Mouse (Mus musculus) frontal cortex, postnatal 14 days (tissue): ENCODE results near the gene Msrb1.
A peak's percentile ranks its signal among the peaks of the same experiment; 100 is the strongest.
"Not testable (repeated sequence)": the region's sequence is repeated elsewhere in the genome, so short reads cannot be mapped to it uniquely, and the experiment has no call there.

Source experiments
- DNase-seq, 2 experiments: peaks; one replicate each; pipeline ENCODE4 v3.0.0; 2022; ENCODE audit warnings: low spot score in 2 of 2

The Msrb1 gene

DNA sequence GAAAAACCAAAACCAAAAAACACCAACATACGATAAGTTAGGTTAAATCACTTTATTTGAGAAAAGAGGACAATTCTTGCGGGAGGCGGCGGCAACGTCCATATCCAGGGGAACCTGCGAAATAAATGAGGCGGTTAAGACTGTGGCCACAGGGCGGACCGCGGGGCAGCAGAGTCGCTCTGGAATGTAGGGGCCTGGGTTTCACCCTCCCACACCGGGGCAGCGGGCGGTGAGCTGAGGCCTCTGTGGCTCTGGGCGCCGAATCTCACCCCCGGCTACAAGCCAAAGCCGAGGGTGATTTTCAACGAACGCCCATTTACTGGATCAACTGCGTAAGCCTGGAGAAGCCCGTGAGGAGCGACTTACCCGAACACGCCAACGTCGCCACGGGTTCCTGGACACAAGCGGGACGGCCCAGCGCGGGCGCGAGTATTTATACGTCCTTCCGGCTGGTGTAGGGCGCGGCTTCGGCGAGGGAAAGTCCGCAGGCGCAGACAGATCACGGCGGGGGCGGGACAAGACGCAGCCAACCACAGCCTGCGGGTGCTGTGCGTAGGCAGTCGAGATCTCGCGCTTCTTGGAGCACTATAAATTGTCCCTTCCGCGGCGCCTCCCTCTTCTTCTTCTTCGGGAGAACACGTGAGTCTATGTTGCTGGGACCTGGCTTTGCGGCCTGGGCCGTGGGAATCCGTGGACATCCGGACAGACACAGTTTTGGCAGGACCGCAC lies 16.8 kb upstream of the Msrb1 start:
- DNase-seq = peak; percentile 97 to 99

DNA sequence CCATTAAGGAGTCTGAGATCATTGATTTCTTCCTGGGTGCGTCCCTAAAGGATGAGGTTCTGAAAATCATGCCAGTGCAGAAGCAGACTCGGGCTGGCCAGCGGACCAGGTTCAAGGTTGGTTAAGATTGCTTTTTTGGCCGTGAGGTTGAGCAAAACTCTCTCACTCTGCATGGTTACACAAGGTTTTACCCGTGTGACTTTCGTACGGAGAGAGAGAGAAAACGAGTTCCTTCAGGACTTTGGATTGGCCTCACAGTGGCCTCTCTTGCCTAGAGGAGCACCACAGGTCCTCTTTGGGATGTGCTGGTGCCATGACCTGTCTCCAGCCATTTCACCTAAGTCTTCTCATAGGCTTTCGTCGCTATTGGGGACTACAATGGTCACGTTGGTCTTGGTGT lies 15.8 kb upstream of the Msrb1 start:
- not testable (repeated sequence) for DNase-seq

DNA sequence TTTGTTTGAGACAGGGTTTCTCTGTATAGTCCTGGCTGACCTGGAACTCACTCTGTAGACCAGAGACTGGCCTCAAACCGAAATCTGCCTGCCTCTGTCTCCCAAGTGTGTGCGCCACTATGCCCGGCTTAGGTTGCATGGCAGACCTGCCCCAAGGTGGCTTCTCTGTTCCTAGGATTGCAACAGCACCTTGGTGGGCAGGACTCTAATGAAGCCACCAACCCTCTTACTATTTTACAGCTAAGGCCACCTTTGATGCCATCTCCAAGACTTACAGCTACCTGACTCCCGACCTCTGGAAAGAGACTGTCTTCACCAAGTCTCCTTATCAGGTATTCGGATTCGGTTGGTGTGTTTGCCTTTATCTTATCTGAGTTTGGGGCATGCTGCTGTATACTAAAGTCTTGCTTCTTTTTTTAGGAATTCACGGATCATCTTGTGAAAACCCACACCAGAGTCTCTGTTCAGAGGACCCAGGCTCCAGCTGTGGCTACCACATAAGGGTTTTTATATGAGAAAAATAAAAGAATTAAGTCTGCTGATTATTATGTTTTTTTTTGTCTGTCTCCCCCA lies 15.0 kb upstream of the Msrb1 start:
- DNase-seq = not testable (repeated sequence)

DNA sequence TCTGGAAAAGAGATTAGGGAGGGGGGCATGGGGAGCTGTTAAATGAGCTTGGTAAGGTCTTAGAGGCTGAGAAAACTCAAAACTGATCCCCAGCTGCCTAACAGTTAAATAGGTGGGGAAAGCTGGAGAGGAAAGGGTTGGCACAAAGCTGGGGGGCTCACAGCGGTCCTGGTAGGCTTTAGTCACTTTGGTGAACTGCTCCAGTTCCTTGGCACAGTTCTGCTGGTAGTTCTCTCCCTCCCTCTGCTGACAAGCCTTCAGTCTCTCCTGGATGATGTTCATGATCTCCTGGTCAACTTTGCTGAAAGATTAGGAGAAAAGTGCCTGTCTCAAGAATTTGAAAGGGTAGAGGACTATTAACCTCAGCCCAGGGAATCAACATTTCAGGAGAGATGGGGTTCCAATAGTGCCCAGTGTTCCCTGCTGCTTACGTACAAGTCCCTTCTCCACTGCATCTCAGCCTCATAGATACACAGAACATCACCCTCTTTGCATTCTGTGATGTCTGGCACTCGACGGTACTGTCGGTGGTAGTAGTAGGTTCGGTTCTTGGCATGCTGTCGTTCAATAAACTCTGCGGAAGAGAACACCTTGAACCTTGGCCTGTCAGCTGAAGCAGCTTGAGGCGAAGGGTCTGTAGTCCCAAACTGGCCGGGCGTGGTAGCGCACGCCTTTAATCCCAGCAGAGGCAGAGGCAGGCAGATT lies 14.1 kb upstream of the Msrb1 start:
- DNase-seq = no peak

DNA sequence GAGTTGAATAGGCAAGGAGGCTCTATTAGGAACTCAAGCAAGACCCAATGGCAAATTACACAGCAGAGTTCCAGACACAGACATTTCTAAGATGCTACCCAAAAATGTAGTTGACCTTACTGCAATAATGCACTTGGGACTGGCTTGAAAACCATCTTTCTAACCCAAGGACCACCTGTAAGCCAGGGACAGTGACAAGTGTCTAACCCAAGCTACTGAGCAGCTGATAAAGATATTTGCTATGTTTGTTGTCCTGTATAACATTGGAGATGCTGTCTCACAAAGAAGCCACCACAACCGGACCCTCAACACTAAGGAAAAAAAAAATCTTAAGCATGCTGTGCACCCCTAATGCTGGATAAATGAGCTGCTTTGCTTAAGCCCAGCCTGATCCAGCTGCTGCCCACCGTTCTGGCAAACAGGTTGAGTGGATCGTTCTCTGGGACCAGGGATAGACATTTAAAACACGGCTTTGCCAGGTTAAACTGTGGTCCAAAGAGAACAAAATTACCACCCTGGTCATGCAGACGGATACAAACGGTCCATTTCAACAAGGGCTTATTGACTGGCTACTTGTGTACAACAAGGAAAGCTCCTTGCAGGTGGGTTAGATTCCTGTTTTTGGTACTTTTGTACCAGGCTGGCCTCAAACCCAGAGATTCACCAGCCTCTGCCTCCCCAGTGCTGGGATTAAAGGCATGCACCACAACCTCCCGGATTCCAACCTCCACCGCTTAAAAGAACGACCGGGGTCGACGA lies 13.1 kb upstream of the Msrb1 start:
- no peak for DNase-seq

DNA sequence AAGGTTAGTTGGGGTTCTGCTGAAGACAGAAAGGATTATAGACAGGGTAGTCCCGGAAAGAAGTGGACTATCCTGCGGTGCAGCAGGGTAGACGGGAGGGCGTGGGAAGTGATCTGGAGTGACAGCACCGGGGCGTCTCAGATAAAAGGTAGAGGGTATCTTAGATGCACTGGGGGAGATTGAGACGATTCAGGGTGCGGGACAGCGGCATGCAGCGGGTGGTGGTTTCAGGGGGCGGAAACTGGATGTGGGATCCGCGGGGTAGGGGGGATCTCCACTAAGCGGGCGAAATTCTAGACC lies 12.6 kb upstream of the Msrb1 start:
- DNase-seq = peak in 1 of 2 experiments; percentile 26

DNA sequence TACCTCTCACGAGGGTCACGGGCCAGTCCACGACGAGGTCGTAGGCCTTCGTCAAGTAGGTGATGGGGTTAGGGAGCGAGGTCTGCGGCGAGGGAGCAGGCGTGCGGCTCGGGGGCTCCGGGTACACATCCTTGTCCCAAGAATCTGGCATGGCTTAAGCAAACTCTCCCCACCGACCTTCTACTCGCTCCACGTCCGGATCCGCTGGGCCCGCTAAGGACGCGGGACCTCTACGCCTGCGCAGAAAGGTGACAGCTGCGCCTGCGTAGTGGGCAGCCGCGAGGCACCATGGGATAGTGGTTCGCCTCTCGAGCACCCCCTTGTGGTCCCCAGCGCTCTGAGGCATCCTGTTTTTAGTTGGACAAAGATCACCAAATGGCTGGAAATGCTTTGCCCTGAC lies 12.3 kb upstream of the Msrb1 start, which contains the start of gene Ndufb10:
TSS of gene Ndufb10 (minus strand) at position 295 of the 400 bp plus-strand sequence.
- DNase-seq = peak; percentile 87 to 94

DNA sequence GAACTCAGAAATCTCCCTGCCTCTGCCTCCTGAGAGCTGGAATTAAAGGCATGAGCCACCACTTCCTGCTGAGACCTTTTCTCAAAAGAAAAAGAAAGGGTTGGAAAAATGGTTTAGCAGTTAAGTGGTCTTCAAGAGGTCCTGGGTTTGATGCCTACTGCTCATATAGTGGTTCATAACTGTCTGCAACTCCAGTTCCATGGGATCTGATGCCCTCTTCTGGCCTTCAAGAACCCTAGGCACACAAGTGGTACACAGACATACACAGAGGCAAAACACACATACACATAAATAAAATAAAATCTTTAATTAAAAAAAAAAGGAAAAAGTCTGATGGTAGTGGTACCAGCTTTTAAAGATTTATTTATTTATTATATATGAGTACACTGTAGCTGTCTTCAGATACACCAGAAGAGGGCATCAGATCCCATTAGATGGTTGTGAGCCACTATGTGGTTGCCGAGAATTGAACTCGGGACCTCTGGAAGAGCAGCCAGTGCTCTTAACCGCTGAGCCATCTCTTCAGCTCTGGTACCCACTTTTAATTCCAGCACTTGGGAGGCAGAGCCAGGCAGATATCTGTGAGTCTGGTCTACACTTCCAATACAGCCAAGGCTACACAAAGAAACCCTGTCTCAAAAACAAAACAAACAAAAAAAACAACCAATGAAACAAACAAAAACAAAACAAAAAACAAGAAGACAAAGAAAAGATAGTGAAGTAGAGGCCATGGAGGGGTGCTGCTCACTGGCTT lies 10.6 kb upstream of the Msrb1 start:
- no peak for DNase-seq

DNA sequence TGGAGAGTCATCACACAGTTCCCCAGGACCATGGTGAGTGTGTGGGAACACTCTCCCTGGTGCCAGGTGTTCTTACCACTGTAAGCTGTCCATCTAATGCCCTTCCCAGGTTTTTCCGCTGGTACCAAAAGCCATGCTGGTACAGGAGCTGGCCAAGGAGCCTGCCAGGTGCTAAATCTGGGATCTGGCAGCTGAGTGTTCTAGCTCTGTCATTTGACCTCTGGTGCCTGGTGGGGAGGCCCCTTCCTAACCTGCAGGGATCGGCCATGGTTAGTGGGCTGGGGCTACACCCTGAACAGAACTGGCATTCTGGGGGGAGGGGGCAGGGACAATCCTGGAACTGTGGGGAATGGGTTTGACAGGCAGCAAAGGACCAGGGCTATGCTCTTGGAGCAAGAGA lies 8.8 kb upstream of the Msrb1 start, which contains the start of gene Rpl3l:
TSS of gene Rpl3l (plus strand) at position 203 of the 400 bp plus-strand sequence.
- no peak for DNase-seq

DNA sequence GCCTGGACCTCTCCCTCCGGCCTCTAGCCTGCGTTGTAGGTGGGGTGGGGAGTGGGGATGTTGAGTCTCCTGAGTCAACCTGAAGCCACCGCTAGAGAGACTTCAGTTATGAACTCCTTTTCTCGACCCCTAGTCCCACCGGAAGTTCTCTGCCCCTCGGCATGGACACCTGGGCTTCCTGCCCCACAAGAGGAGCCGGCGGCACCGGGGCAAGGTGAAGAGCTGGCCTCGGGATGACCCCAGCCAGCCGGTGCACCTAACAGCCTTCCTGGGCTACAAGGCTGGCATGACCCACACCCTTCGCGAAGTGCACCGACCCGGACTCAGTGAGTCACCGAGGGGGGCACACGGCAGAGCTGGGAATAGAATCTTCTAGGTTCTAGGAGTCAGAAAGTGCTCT lies 8.3 kb upstream of the Msrb1 start:
- DNase-seq = no peak

DNA sequence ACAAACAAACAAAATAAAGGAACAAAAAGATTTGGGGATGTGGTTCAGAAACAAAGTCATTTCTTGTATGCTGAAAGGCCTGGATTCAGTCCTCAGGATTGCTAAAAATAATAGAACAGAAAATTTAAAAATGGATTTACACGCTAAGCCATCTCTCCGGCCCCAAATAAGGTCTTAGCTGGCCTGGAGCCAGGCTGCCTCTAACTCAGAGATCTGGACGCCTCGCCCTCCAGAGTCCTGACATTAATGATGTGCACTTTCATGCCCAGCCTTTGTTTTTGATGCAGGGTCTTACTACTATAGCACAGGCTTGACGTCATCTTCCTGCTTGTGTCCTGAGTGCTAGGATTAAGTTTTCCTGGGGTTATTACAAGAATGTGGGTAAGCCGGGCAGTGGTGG lies 7.4 kb upstream of the Msrb1 start:
- DNase-seq = no peak

DNA sequence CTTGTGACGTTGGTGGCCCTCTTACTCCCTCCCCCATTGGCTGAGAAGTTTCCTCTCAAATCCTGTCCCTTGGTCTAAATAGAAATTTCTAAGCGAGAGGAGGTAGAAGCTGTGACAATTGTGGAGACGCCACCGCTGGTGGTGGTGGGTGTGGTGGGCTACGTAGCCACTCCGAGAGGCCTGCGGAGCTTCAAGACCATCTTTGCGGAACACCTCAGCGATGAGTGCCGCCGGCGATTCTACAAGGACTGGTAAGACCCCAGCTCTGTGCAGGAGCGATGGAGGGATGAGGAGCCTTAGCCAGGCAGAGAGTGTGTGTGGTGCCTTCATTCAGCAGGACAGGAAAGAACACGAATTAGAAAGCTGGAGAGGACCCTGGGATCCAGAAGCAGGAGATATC lies 5.7 kb upstream of the Msrb1 start:
- DNase-seq = no peak

DNA sequence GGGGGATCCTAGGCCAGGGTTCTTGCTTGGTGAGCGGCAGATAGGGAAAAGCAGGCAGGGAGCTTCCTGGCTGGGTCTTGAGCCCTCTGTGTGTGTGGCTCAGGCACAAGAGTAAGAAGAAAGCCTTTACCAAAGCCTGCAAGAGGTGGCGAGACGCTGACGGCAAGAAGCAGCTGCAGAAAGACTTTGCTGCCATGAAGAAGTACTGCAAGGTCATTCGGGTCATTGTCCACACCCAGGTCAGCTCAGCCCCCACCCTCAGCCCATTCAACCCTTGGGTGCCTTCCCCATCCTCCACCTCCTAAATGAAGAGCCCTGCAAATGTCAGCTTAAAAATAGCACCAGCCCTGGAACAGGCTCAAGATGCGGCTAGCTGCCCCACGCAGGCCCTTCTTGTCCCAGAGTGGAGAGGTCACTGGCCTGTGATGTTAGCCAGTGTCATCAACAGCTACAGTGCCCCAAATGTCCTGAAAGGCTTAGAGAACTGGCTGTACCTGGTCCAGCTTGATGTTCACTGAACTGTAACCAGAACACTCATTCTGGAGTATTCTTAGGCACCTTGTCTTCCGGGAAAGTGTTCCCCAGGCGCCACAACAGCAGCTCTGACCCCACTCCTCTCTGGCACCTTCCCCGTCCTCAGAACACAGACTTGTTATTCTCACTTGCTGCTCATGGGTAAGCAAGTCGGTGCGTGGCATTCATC lies 4.1 kb upstream of the Msrb1 start:
- DNase-seq = no peak

DNA sequence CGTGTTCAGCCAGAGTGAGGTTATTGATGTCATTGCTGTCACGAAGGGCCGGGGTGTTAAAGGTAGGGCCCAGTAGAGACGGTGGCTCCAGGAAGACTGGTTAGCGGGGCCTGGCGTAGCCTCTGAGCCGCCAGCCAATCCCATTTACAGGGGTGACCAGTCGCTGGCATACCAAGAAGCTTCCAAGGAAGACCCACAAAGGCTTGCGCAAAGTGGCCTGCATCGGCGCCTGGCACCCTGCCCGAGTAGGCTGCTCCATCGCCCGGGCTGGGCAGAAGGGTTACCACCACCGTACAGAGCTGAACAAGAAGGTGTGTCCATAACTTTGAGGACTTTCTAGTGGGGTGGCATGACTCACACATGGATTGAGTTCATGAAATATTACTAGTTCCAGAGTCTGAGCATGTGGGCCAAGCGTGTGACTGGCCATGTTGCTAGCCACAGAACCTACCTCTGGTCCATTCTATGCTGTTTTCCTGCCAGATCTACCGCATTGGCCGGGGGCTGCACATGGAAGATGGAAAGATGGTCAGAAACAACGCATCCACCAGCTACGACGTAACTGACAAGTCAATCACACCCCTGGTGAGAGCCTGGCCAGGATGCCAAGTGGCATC lies 2.9 kb upstream of the Msrb1 start:
- no peak for DNase-seq

DNA sequence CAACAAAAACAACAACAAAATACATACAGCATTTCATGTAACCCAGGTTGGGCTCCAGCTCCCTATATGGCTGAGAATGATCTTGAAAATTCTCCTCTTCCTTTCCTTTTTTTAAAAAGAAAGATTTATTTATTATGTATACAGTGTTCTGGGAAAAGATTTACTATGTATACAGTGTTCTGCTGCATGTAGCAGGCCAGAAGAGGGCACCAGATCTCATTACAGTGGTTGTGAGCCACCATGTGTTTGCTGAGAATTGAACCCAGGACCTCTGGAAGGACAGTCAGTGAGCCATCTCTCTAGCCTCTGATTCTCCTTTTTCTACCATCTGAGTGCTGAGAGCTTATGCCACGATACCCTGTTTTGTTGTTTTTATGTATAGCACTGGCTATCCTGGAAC lies 1.9 kb upstream of the Msrb1 start:
- no peak for DNase-seq

DNA sequence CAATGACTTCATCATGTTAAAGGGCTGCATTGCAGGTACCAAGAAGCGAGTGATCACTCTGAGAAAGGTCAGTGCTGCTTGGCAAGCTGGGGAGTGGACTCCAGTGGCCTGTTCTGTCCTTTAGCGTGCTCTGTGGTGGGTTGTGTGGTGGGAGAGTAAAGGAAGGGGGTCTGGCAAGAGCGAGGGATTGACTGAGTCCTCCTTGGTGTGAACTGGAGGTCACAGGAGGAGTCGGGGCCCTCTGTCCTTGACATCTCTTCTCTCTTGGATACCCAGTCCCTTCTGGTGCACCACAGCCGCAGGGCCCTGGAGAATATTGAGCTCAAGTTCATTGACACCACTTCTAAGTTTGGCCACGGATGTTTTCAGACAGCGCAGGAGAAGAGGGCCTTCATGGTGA lies 996 bp upstream of the Msrb1 start:
- no peak for DNase-seq

DNA sequence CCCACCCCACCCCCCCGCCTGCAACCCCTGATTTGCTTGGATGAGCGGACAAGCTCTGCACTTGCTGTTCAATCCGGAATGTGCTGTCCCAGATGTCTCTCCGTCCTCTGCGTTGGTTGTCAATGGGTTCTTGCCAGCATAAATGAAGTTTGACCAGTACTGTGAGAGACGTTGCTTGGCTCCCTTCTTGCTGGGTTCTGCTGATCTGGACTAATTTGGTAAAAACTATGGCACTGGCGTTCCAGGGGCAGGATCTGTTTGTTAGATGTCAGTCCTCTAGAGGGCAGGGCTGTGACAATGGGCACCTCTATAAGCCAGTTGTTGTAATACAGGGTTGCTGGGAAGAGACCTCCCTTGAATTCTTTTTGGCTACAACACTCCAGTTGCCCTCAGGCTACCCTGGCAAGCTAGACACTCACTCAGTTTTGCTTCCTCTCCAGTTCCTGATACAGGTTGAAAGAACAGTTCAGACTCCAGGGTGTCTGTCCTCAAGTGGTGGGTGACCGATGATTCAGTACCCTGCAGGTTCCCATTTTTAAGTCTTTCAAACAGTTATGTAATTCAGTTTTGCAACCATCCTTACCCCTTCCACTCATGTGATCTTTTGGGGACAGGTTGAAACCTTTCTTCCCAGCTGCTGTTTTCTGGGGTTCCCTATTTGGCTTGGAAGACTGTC lies 831 bp downstream of the Msrb1 start:
- DNase-seq = no peak

DNA sequence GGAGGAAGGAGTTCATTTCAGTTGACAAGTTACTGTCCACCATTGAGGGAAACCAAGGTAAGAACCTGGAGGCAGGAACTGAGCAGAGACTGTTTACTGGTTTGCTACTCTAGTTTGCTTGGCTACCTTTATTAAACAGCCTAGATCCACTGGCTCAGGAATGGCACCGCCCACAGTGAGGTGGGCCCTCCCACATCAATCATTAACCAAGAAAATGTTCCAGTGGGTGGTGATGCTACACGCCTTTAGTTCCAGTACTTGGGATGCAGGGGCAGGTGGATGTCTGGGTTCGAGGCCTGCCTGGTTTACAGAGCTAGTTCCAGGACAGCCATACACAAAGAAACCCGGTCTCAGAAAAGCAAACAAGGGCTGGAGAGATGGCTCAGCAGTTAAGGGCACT lies 1.8 kb downstream of the Msrb1 start:
- DNase-seq = no peak

DNA sequence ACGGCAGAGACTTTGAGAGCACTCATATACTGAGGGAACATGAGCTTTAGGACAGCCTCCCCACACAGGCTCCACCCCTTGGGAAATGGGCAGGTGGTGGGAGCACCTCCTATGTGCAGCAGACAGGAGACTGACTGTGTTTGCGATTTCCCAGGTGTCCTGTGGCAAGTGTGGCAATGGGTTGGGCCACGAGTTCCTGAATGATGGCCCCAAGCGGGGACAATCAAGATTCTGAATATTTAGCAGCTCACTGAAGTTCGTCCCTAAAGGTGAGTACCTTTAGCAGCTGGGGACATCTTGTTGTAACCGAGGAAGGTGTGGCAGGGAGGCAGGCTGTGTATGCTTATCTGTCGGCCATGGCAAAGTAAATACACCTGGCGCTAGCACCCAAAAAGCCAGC lies 3.5 kb downstream of the Msrb1 start:
- no peak for DNase-seq

DNA sequence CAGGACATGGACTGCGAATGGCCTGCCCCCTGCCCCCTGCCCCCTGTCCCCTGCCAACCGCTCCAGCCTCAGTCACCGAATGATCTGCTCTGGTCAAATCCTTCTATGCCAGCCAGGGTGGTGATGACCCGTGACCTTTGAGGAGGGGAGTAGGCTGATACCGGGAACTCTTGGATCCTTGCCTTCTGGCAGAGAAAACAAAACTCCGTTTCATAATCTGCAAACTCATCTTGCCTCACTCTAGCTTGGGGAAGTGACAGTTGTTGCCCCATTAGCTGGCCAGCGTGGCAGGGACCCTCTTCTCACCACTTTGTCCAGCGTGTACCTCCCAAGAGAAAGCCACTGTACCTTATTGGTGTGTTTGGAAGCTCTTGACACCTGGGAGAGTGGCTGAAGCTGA lies 5.9 kb downstream of the Msrb1 start:
- no peak for DNase-seq
